Mouse (Mus musculus) cerebellum, adult 18-20 months (tissue): Measurements from ENCODE around the gene Lcn6.
"Not testable (repeated sequence)": the region's sequence is repeated elsewhere in the genome, so short reads cannot be mapped to it uniquely, and the experiment has no call there.

Experiments
- DNase-seq, 2 experiments: peaks; one replicate each; pipeline ENCODE4 v3.0.0; 2021

Gene Lcn6

GRCm38 (mm10) chr2:25706643-25707481 is 30.3 kb downstream of the Lcn6 start, which contains the start of gene Bmyc:
Gene Bmyc, plus strand, starts transcription at chr2:25706739.
- DNase-seq, result peak; percentile 84 to 92

- peak; percentile 47 to 57 for DNase-seq
These were observed 31.5 kb downstream of the Lcn6 start for GRCm38 (mm10) chr2:25708121-25708520.

GRCm38 (mm10) chr2:25709056-25709455 is 32.5 kb downstream of the Lcn6 start:
- not testable (repeated sequence) for DNase-seq

- not testable (repeated sequence) for DNase-seq
These were observed 33.2 kb downstream of the Lcn6 start for GRCm38 (mm10) chr2:25709791-25710190.

- not testable (repeated sequence) for DNase-seq
These were observed 35.1 kb downstream of the Lcn6 start for GRCm38 (mm10) chr2:25711641-25712040.

- DNase-seq, result no peak
These were observed 40.6 kb downstream of the Lcn6 start for GRCm38 (mm10) chr2:25717222-25717621.
